Mouse (Mus musculus) CD8-positive naive resting alpha-beta T cell, adult 2 months (primary cell): ENCODE data around the gene Ern2.

ENCODE experiments used
- DNase-seq, 2 experiments: peaks; one replicate each; pipeline ENCODE4 v3.0.0; 2022; ENCODE audit warnings: low read depth in 2 of 2, low spot score in 2 of 2

Gene Ern2

DNA sequence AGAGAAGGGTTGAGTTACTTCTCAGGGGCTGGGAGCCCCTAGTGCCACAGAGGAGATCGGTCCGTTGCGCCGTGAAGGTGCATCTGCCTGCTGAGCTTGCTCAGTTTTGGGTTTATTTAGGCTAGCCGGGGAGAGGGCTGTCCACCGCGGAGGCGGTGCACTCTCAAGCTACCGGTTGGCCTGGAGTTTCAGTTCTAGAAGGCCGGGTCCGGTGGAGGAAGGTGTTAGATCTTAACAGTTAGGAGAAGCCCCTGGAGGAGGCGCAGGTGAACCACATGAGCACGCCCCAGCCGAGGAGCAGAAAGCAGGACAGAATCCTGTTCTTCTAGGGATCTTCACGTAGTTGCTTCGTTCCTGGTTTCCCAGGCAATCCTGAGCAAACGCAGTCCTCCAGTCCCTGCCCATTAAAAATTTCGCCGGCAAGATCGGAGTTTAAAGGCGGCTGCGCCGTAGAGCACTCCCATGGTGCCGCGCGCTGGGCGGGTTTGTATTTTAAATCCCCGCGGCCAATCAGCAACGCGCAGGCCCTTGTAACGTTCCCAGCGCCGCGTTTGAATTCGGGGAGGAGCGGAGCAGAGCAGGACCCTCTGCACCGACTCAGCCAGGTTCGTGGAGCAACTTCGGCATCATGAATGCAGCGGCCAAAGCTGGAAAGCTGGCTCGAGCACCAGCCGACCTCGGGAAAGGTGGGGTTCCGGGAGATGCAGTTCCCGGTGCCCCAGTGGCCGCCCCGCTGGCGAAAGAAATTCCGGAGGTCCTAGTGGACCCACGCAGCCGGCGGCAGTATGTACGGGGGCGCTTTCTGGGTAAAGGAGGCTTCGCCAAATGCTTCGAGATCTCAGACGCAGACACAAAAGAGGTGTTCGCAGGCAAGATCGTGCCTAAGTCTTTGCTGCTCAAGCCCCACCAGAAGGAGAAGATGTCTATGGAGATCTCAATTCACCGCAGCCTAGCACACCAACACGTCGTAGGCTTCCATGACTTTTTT lies 26.8 kb downstream of the Ern2 start, which contains the start of gene Plk1:
Plk1 (plus strand) TSS at position 525 of the 988 bp plus-strand sequence.
- peak; percentile 5 to 24 for DNase-seq

DNA sequence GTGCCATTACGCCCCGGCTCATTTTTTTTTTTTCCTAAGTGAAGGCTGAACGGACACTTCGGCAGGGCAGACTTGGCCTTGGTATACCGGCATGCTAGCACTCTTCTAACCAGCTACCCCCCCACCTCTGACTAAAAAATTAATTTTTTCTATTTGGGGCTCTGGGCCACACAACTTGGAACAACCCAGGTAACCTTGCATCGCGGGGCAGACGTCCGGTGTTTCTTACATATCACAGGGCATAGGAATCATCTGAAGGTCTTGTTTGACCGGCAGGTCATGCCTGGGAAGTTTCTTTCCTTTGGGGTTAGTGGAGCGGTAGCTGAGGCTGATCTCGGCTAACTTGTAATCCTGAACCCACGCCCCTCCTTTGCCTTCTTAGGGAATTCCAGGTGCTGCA lies 27.5 kb downstream of the Ern2 start:
- DNase-seq: no peak

DNA sequence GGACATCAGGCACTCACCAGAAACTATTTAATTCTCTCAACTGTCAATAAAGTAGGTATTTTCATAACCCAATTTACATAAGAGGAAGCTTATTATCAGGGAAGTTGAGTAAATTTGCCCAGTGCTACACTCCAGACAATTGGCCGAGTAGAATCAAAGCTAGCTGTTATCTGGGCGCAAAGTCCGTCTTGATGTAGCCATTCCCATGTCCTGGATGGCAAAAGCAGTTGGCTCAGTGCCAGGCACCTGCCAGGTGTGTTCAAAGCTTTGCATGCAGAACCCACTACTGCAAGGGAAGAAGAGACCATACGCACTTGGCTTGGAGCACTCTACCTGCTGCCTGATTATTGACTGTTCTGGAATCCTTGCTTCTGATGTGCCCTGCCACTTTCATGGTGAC lies 33.5 kb downstream of the Ern2 start:
- DNase-seq: no peak

DNA sequence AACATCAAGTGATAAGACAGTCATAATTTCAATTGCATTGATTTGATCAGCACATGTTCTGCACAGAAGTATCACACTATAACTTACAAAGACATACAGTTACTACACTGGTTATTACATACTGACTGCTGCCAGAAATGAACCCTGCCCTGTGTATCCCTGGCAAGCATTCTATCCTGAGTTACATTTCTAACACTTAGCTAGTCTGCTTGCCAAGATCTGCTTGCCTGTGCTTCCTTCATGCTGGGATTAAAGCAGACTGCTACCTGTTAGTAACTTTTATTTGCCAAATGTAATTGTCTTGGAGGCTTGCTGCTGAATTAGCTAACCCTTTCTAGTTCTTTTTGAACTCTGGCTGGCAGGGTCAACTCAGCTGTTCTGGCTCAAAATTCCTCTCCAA lies 45.0 kb downstream of the Ern2 start:
- no peak for DNase-seq

DNA sequence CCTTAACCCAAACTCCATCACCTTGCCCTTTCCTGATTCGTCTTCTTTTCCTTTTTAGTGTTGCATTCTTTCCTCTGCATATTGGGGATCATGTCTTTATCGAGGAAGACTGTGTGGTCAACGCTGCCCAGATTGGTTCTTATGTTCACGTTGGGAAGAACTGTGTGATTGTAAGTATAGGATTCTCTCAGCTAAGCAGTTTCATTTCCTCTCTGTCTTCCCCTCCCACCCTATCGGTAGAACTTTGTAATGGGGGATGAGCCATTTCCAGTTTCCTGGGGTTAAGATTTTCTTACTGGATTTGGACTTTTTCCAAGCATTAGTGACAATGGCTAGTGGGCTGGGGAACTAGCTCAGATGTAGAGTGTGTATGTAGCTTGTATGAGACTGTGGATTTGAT lies 47.8 kb downstream of the Ern2 start:
- no peak for DNase-seq

DNA sequence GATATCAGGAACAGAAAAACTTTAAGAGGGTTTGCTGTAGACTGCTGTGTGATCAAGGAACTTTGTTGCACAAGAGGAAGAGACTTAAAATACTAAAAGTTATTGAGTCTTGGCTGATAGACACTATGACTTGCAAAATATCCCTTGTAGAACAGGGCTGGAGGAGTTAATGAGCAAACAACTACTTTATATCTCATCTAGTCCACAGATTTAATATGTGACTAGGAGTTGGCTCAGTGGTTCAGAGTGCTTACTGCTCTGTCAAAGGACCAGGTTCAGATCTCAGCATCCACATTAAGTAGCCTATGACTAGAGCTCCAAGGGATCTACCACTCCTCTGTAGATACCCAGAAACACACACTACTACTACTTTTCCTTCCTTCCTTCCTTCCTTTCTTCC lies 48.9 kb downstream of the Ern2 start:
- no peak for DNase-seq

DNA sequence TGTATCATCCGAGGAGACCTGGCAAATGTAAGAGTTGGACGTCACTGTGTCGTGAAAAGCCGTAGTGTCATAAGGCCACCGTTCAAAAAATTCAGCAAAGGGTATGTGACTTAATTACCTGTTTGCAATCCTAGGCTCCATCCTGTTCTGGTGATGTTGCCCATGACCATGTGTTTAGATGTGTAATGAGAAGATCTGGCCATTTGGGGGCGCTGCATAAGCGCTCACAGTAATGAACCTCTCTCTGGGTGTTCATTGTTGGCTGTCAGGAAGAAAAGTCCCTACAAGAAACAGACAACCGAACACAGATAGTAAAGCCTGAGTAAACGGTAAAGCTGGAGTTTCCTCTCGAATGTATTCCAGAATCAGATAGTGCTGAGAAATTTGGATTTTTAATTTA lies 50.9 kb downstream of the Ern2 start:
- DNase-seq: peak; percentile 15 to 36

DNA sequence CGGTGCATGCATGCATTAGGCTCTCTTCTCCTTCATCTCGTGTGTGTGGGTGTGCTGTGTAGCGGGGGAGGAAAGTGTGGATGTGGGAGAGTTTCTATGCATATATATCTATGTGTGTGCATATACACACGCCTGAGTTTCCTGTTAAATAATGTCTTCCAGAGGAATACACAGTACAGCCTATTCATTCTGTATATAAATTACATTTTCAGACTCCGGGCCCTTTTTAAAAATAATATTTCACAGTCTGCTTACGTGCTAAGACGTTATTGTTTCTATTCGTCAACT lies 52.7 kb downstream of the Ern2 start:
- no peak for DNase-seq

DNA sequence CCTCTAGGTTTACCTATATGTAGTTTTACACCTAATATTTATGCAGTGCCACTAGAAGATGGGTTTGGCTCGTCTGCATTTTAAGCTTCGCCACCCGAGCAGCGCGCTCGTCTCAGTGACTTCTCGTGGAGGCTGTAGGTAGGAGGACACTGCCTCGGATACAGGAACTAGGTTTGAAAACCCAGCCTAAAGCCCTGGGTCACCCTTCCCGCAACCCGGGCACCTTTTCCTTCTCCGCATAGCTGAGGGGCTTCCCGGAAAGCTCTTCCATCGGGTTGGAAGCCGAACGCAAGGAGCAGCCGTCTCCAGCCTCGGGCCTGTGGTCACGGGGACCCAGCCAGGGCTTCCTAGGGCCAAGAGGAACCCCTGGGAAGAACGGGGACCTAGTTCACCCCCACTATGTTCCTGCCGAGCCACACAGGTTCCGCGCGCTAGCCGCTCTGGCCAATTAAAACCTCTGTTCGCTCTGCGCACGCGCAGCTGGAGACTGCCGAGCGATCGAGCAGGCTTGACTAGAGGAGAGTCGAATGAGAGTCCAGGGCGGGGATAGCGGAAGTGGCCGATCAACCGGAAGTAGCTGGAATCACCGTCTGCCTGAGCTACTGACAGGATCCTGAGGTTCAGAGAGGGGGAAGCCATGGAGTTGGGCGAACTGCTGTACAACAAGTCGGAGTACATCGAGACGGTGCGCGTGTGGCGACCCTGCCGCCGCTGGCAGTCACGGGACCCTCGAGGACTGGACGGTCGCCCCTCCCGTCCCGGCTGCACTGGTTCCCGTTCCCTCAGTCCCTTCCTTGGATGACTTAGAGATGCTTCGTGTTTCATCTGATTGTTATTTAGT lies 53.3 kb downstream of the Ern2 start, which contains the start of the genes Palb2 and Dctn5:
Palb2 (minus strand) TSS at position 489 of the 841 bp plus-strand sequence.
Dctn5 (plus strand) TSS at position 545 of the 841 bp plus-strand sequence.
- peak; percentile 96 to 99 for DNase-seq

DNA sequence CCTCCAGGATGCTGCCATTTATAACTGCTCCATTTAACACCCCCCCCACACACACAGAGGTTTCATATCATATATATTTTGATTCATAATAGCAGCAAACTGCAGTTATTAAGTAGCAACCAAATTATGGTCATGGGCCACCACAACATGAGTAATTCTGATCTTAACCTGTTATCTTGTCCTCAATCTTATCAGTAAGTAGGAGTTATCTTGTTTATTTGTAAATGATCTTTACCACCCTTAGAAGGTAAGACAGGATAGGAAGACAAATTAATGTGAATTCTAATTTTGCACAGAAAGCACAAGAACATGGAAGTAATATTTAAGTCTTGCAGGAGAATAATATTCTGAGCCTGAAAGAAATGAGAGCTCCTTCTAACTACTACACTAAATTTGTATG lies 54.2 kb downstream of the Ern2 start:
- DNase-seq: no peak

DNA sequence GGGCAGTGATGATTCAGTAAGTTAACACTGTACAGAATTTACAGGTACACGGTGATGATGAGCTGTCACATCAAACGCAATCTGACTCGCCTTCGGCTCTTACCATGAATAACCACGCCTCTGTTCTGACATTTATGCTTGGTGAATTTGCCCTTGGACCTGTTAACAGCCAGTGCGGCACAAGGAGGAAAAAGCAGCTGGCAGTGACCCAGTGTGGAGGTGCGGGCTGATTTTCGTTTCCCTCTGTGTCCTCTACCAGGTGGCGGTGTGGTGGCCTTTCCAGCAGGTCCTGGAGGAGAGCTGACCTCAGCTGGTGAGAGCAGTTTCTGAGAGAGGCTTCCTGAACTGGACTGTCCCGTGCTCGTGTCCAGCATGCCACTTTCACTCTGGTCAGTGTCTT lies 59.1 kb downstream of the Ern2 start:
- DNase-seq: no peak

DNA sequence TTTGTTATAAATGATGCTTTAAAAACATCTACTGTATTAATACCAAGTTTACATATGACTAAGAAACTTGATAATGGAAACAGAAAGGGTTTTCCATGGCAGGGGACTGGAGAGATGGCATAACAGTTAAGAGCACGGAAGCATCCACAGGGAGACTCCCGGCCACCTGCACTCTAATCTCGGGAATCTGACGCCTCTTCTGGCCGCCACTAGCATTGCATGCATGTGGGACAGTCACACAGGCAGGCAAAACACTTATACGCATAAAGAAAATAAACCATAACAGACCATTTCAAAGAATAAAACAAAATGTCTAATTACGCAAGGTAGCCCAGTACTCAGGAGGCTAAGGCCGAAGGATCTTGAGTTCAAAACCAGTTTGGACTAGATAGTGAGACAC lies 60.4 kb downstream of the Ern2 start:
- no peak for DNase-seq

DNA sequence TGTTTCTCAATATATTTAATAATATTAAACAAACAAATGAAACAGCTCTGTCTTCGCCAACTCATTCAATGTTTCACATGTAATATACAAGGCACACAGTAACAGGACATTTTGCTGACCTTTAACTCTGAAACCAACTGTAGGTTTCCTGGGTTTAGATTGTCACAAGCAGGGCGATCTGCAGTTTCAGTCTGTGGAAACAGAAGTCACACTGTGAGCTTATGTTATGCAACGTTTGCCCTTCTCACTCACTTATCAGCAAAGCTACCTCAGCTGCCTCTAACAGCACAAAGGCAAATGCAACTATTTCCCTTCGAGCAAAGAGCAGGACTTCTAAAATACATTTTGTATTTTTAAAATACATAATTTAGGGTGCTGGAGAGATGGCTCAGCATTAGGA lies 62.5 kb downstream of the Ern2 start:
- DNase-seq: no peak
